Mouse (Mus musculus): Measurements from ENCODE around the gene Nxt1.

Nxt1 gene

DNA sequence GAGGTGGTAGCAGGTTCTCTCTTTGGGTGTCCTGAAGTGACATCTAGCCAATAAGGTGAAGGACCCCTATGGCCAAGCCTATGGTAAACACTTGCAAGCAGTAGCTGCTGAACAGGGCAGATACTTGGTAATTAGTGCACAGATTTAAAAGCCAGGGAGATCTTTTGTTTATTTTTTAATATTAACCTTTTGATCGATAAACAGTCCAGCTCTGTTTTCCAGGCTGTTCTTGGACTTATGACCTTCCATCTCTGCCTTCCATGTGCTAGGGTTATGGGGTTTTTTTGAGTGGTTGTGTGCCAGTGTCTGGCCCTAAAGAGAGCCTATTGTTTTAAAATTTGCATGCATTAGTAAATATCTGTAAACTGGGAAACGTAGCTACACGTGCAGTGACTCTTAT is 17.9 kb downstream of the Nxt1 start:
- DNase-seq = no peak

DNA sequence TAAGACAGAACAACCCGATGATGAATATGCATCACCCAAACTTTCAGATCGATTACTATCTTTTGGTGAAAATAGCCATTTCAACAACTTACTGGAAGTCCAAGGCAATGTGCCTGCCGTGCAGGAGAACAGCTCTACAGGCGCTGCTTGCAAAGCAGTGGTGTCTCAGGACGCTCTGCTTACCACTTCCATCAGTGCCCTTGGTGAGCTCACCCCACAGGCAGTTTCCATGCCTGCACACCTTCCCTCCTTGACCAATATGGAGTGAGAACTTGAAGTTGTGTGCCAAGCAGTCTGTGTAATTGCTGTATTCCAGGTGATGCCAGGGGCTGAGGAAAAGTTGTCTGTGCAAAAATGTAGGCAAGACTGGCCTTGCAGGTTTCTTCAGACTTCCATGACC is 18.4 kb downstream of the Nxt1 start:
- DNase-seq = no peak

DNA sequence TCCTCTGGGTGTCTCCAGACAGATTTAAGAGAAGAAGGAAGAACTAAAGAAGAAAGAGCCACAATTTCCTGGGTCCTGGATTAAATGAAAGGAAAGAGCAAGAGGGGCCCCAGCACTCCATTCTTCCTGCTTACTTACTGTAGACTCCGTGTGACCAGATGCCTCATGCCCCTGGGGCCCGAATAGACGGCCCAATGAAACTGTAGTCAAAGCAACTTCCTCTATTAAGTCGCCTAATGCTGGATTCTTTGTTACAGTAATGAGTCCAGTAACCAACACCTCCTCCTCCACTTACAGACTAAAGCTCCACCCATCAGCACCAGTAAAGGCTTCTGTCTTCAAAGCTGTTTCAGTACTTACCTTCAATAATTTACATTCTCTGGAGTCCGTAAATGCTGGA is 26.2 kb downstream of the Nxt1 start:
- no peak for DNase-seq

DNA sequence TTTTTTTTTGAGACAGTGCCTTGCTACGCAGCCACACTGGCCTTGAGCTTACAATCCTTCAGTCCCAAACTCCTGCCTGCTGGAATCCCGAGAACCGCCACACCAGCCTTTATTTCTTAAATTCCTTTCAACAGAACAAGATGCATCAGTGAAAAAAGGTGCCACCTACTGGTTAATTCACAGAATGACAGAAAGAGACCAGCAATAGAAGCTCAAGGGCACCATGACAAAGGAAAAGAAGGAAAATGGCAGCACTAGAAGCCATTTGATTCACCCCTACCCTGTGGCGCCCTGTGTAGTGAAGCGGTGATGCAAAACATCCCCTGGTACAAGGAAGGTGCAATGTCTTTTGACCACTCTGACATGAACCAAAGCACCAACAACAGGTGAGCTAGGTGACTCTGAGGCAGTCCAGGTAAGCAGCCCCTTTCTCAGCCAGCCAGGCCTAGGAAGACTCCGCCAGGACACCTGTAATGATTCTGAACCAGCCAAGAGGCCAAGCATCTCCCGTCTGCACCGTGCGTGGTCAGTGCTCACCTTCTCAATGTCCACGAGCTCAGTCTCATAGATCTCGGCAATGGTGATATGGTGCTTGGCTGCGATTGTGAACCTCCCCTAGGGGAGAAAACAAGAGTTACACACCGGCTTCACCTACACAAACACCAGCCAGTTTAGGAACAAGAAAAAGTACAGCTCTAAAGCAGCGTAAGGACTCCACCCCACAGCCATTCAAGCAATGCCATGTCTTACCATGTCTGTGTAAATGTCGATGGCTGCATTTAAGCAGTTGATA is 34.2 kb downstream of the Nxt1 start:
- DNase-seq = no peak

DNA sequence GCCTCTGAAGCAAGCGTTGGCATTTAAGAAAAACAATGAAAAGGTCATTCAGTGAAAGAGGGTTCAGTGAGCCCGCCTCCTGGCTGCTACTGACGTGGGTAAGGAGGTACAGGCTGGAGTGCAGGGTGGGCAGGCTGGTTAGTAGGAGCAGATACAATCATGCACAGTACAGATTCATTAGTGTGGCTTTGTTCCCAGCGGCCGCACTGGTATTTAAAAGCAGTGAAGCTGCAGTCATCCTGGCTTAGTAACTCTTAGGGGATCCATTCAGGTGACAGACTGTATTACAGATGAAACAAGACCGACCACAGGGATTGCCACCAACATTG is 34.8 kb downstream of the Nxt1 start:
- no peak for DNase-seq

DNA sequence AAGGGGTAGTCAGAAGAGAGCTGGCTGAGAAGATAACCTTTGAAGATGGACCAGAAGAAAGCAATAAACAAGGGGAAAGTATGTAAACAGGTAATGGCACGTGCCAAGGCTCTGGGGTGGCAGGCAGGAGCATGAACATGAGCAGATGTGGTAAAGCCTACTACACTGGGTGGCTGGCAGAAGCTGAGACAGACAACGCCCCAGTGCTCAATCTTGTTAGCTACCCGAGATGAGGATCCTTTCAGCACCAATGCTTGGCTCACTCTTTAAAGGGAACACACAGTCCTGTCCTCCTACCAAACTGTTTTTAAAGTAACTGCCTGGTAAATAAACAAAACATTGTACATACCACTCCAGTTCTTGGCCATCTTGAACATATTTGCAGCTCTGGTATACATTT is 39.9 kb downstream of the Nxt1 start:
- DNase-seq = no peak

DNA sequence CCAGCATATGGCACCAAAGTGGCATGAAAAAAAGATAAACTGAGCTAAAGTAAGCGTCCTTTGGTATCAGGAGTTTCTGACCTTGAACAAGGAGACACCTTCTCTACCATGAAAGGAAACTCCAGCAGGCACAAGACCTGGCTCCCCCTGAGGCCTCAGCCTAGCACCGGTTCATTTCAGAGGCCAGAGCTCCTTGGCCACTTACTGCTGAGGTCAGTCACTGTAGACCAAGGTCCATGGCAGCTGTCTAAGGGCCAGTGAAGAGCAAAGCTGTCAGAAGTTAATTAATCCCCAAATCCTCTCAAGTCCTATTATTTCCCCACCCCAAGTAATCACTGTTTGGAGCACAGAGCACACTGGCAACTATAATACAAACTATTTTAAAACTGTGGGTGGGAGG is 44.7 kb downstream of the Nxt1 start:
- no peak for DNase-seq

DNA sequence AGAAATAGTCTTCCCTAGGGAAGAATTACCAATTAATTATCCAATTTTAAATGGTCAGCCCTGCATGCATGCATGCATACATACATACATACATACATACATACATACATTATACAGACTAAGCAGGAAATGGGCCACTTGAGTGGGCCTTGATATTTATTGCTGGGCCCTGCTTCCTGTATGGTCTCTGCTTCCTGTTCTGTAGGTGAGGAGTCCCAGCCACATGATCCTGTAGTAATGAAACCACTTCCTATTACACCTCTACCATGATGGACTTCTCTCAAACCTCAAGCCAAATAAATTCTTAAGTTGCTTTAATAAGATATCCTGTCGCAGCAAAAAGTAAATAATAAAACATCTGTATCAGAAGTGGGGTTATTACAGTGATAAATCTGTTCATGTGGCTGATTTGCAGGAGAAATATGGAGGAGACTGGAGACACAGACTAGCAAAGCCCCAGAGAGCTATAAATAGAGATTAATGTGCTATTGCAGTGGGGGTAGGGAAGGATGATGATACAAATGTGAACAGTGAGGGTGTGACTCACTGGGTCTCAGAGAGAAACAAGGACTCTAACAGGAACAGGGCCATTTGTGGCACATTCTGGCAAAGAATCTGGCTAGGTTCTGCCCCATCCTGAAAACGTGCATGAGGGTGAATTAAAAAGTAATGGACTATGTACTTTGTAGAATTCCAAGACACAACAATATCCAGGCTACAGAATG is 47.0 kb downstream of the Nxt1 start:
- no peak for DNase-seq

Measured in right cerebral cortex, postnatal 14 days (tissue).